Mouse (Mus musculus) layer of hippocampus, adult 18-20 months (tissue): ENCODE measurements at regions not wholly inside any gene's neighbourhood (a gene's known extent, or its start where the extent isn't known, plus 50 kb on each side); places are given as distances from the start of the nearest gene placed in this dataset.
"Not testable (repeated sequence)": the region's sequence is repeated elsewhere in the genome, so short reads cannot be mapped to it uniquely, and the experiment has no call there.

ENCODE experiments used
- DNase-seq, 2 experiments: peaks; one replicate each; pipeline ENCODE4 v3.0.0; 2022; ENCODE audit warnings: low spot score in 2 of 2

- DNase-seq: no peak
Measured at GRCm38 (mm10) chr13:82058131-82058731, 275.4 kb downstream of the Cetn3 start.

- no peak for DNase-seq
Measured at GRCm38 (mm10) chr13:82058872-82059271, 276.0 kb downstream of the Cetn3 start.

- DNase-seq: no peak
Measured at GRCm38 (mm10) chr13:82059498-82059897, 276.6 kb downstream of the Cetn3 start.

GRCm38 (mm10) chr13:82063880-82064279, 281.0 kb downstream of the Cetn3 start:
- not testable (repeated sequence) for DNase-seq

- no peak for DNase-seq
Measured at GRCm38 (mm10) chr13:82066174-82066573, 283.3 kb downstream of the Cetn3 start.

GRCm38 (mm10) chr13:82066674-82067270, 283.9 kb downstream of the Cetn3 start:
- DNase-seq: no peak

GRCm38 (mm10) chr13:82072449-82072848, 289.6 kb downstream of the Cetn3 start:
- no peak for DNase-seq

- no peak for DNase-seq
Measured at GRCm38 (mm10) chr13:82073343-82073742, 290.5 kb downstream of the Cetn3 start.

- peak in 1 of 2 experiments; percentile 45 for DNase-seq
Measured at GRCm38 (mm10) chr13:82081375-82081774, 298.5 kb downstream of the Cetn3 start.

- DNase-seq: no peak
Measured at GRCm38 (mm10) chr13:82087635-82088034, 304.8 kb downstream of the Cetn3 start.

- DNase-seq: peak in 1 of 2 experiments; percentile 17
Measured at GRCm38 (mm10) chr13:82092186-82092585, 309.3 kb downstream of the Cetn3 start.

- DNase-seq: no peak
Measured at GRCm38 (mm10) chr13:82106032-82106431, 323.2 kb downstream of the Cetn3 start.

- DNase-seq: peak in 1 of 2 experiments; percentile 27
Measured at GRCm38 (mm10) chr13:82129777-82130735, 347.2 kb downstream of the Cetn3 start.
